Mouse (Mus musculus) inflammation-experienced regulatory T-cells, adult 6 months (primary cell): ENCODE measurements around the gene Sfxn3. TPM values are rescaled to one million over a fixed set of nuclear protein-coding genes. Genes with fewer than 3 reads are reported as not detected.

Experiments used
- ATAC-seq: one replicate; pipeline ENCODE4 v1.8.0; 2017
- polyA plus RNA-seq, 3 experiments: library from polyadenylated mRNA; unstranded; fragments of 100-300 nt; shearing (Covaris generic); gene quantifications; one replicate each; pipeline ENCODE4 v1.2.1; 2017

The Sfxn3 gene
- polyA plus RNA-seq, 3 experiments from 2014 or later: 61.5 to 97.7 (median 97.5) TPM

DNA sequence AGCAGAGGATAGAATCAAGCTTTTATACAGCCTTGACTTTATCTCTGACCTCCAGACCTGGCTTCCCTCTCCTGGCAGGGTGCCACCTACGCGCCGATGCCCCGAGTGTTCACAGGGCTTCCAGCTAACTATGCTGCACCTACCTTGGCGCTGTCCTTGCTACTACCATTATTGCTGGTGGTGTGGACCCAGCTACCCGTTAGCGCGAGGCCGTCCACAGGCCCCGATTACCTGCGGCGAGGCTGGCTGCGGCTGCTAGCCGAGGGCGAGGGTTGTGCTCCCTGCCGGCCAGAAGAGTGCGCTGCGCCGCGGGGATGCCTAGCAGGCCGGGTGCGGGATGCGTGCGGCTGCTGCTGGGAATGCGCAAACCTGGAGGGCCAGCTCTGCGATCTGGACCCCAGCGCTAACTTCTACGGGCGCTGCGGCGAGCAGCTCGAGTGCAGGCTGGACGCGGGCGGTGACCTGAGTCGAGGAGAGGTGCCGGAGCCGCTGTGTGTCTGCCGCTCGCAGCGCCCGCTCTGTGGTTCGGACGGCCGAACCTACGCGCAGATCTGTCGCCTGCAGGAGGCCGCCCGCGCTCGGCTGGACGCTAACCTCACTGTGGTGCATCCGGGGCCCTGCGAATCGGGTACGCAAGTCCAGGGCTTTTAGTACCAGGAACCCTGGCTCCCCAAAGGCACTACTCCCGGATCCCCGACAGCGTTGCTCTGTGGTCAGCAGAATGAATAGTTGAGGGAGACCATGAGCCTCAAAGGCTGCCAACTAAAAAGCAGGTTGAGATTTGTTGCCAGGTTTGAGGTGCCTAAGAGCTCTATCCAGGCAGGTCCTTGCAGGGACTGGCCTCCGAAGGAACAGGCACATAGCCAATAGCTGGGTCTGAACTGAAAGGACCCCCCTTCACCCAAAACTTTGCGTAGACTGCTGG, 29.5 kb downstream of the Sfxn3 start:
- ATAC-seq: no peak

DNA sequence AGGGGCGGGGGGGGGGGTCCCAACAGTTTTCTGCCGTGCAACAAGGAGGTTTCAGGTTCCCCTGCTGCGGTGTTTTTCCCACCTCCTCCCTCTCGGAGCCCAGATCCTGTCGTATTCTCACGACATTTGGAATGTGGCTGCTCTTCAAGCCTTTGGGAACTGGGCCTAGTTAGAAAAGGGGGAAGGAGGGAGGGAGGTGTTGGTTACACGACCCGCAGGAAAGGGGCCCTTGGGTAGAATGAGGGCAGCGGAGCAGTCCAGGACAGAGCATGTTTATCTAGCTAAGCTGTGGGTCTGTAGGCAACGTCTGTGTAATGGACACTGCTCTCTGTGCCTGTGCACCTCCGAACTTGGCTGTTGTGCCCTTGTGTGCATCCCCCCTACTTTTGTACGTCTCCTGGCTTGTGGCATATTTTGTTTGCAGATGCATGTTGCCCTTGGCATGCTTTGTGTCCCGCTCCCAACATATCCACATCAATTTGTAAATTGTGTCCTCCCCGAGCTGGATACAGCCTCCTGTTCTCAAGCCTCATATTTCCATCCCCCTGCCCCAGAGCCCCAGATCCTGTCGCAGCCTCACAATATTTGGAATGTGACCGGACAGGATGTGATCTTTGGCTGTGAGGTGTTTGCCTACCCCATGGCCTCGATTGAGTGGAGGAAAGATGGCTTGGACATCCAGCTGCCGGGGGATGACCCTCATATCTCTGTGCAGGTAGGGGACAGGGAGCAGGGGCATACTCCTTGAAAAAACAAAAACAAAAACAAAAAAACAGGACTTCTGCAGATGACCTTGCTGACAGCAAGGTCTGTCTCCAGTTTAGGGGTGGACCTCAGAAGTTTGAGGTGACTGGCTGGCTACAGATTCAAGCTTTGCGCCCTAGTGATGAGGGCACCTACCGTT, 30.7 kb downstream of the Sfxn3 start:
- no peak for ATAC-seq

DNA sequence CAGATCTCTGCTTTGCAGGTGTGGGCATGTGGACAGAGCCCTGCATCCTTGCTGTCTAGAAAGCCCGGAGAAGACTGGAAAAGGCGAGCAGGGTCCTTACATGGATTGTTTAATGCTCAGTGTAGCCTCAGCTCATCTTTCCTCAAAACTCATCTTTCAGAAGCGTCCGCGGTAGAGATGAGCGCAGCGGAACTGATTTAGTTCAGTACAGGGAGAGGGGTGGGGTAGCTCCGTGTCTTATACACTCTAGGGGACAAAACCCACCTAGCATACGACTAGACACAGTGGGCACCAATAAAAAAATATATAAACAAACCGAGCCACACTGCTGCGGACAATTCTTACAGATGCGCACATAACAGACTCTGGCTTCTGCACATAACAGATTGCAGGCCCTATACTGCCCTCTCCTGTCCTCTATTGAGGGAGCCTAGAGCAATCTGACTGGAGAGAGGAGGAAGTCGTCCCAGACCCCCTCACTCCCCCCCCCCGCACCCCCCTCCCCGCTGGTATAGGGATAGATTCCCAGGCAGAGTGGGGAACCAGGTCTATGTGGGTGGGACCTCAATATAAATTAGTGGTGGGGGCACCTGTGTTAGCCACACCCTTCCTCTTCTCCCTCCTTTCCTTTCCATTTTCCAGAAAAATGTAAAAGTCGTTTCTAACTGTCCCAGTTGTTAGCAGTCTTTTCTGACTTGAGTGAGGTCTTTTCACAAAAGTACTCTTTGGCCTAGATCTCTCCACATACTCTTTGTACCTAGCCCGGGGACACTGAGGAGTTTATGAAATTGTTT, 31.9 kb downstream of the Sfxn3 start:
- no peak for ATAC-seq

DNA sequence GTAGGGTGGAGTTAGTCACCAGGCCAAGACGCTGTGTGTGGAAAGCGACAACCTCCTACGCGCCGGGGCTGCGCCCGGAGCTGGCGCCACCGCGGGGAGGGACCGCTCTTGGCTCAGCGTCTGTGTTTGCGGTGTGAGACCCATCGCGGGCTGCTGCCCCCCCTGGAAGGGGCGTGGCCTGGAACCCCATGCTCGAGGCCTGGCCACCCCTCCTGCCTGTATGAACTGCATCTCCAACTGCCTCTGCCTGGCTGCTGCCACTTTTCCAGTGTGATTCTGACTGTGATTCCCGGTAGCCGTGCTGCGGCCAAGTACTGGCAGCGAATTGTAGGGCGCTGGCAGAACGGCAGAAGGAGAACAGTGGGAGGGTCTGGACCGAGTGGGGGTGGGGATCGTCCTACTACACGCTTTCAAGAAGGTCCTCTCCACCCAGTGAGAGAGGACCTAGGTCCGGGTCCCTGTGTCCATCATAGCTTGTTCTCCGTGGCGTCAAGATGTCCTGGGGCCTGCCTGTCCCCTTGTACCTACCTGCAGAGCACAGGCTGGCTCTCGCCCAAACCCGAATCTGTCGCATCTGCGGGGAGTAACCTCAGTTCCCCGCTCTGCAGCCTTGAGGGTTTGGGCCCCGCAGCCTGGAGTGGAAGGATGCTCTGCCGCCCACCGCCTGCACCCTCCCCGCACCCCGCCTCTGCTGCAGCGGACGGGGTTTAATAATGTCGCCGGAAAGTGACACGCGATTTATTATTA, 32.6 kb downstream of the Sfxn3 start:
- ATAC-seq: peak; percentile 54

DNA sequence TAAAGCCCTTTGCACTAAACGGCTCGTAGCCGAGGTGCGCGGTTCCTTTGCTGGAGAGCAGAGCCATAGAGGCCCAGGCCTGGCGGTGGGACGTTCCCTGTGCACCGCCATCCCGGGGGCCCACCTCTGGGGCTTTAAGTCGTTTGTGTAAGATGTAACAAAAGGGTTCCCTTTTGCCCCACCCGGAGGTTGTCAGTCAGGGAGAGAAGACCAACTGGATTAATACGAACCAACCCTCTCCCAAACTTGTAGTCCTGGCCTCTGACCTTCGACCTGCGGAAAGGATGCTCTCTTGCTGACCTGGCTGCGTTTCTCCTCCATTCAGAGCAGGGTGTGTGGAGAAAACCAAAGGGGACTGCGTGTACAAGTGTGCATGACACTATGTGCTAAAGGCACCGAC, 33.4 kb downstream of the Sfxn3 start:
- ATAC-seq: no peak

DNA sequence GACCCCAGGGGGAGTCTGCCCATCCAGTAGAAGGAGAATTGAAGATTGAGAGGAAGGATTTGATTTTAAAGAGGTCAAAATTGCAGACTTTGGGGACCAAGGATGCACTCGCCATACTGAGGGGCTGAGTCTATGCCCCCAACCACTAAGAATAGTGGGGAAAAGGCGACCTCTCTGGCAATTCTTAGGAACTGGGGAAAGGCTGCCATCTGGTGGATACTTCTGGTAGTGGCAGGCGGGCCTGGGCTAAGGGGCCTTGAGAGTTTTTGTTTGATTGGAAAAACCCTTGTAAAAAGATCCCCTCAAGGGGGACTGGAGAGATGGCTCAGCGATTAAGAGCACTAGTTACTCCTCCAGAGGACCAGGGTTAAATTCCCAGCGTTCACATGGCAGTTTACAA, 34.0 kb downstream of the Sfxn3 start:
- ATAC-seq: peak; percentile 35

DNA sequence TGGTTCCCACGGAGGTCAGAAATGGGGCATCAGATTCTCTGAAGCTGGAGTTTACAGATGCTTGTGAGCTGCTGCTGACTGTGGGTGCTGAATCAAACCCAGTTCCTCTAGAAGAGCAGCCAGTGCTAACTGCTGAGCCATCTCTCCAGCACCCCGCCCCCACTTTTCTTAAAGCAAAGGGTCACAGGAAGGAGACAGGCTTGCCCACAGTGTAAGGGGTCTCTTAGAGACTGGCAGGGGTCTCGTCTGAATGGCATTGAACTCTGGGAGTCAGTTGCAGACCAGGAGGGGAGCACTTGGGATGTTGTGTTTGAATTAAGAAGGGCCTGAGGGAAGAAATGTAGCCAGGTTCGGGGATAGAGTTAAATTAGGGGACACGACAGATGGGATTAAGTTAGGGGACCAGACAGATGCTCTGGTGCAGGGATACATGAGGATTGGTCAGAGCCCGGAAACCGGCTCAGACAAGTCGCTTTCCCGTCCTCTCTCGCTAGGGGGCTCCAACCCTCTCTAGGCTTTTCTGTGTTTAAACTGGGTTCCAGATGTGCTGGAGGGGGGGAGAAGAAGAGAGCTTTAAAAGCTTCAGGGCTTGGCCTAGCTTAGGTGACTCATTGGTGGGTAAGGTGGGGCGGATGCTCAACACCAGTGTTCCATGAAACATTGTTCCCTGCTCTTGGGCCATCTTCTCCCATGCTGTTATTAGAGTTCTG, 34.7 kb downstream of the Sfxn3 start:
- no peak for ATAC-seq

DNA sequence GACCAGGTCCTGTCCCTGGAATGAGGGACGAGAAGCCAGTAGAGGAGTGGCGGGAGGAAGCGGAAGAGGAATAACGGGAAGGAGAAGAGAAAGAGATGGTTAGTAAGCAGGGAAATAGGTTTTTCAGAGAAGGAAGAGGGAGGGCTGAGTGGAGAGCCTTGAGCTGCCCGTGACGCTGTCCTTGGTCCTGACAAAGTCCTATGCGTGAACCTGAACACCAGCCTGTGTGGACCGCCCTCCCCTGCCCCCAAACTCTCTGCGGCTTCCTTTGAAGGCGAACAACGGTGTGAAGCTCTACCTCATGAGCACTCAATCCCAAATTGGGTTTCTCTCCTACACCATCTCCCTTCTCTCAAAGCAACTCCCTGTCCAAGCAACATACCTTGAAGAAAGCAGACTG, 50.6 kb downstream of the Sfxn3 start:
- ATAC-seq: no peak

DNA sequence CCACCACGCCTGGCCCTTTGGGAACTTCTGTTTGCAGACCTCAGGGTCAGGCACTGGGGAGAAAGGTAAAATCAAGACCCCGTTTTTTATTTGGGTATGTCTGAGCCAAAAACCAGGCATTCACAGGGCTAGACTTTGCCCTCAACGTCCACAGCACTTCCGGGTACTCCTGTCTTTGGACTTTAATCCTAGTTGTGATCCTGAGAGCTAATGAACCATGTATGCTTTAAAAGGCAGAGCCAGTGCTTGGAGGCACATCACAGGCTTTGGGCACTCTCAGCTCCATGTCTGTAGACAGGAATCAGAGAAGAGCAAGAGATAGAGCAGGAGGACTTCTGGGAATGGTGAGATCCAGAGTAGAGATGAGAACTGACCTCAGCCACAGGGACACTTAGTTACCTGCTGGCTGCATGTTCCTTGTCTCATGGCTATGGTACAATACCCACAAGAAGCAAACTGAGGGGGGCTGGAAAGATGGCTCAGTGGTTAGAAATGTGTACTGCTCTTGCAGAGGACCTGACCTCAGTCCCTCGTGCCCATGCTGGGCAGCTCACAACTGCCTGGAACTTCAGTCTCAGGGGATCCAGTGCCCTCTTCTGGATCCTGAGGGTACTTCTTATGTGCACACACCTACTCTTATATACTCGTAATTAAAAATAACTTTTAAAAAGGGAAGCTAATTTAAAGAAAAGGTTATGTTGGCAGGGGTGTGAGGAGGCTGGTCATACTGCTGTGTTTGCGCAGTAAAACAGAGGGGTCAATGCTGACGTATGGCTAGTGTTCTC, 53.4 kb downstream of the Sfxn3 start:
- no peak for ATAC-seq

DNA sequence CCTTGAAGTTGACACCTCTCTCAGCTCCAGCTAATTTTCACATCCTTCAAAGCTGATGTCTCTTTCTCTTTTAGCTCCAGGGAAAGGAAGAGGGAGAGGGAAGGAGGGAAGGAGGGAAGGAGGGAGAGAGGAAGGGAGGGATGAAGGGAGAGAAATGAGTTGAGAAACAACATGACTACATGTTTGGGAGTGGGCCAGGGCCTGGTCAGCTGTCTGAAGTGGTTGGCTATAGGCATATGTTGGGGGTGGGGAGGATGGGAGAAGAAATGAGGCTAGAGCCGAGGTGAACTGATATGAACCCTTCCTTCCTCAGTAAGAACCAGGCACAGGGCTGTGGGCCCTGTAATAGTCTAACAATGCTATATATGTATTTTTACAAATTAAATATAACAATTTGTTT, 58.3 kb downstream of the Sfxn3 start:
- no peak for ATAC-seq

Other genes with a start within 250 kb of the Sfxn3 start
- 10 to 100 TPM; 24.9 to 27.0 (median 25.0) TPM for gene Slf2, start 116.4 kb upstream of the Sfxn3 start, polyA plus RNA-seq
- under 1 TPM in 1 of 3 experiments, not detected in 2; 0.08 TPM for gene Sema4g, start 58.4 kb upstream of the Sfxn3 start, polyA plus RNA-seq
- 10 to 100 TPM in 1 of 3 experiments, 1 to 10 TPM in 2; 4.7 to 10.7 (median 9.8) TPM for gene Twnk, start 41.8 kb upstream of the Sfxn3 start, polyA plus RNA-seq
- gene Mrpl43, start 41.1 kb upstream of the Sfxn3 start, polyA plus RNA-seq: 10 to 100 TPM; 51.6 to 65.3 (median 55.9) TPM
- 1 to 10 TPM in 1 of 3 experiments, under 1 TPM in 1, not detected in 1; 0.99 to 1.1 TPM for gene Lzts2, start 33.1 kb upstream of the Sfxn3 start, polyA plus RNA-seq
- not detected for gene Pdzd7, start 1.8 kb upstream of the Sfxn3 start, polyA plus RNA-seq
- 1 to 10 TPM in 1 of 3 experiments, under 1 TPM in 2; 0.21 to 1.0 (median 0.56) TPM for gene Kazald1, start 27.7 kb downstream of the Sfxn3 start, polyA plus RNA-seq
- gene Tlx1, start 103.2 kb downstream of the Sfxn3 start, polyA plus RNA-seq: not detected
- gene Lbx1, start 188.3 kb downstream of the Sfxn3 start, polyA plus RNA-seq: not detected